Mouse (Mus musculus): Measurements from ENCODE around the gene Pex3.

DNA sequence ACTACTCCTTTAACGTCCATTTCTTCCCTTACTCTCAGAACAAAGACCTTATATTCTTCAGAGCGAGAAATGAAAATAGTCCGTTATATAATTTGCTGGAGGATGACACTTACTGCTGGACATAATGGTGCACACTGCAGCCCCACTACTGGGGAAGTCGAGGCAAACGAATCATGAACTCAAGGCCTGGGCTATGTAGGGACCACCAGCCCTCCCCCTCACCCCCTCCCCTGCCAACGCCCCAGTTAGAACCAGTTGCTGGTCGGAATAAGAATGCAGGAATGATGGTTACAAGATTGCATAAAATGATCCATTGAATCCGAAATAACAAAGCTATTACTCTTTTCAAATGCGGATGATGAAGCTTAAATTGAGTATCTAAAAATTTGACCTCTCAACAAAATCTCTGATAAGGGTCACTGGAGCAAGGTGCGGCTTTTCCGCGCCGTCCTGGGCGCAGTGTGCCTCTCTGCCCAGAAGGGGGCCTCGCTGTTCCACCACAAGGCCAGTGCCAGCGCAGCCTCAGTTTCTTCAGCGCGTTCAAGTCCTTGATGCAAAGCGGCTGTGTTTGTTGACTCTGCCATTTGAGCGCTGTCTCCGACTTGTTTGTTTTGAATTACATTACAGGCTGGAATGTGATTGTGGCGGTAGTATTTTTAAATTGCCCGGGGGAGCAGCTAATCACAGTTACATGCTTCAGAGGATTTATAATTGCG lies 11.6 kb upstream of the Pex3 start:
- TF ChIP-seq CTCF (IDR thresholded peaks at IDR 0.05) (peak; percentile 98), EP300 (IDR thresholded peaks at IDR 0.05; ENCODE audit: insufficient read depth, low read depth, low read length) (0 out of 2 replicates have a peak, but pooled peaks have one; percentile 52), POLR2A (IDR thresholded peaks at IDR 0.05; ENCODE audit: insufficient read depth, low read depth, low read length) (0 out of 2 replicates have a peak, but pooled peaks have one; percentile 22)
